Mouse (Mus musculus) heart, postnatal 0 days (tissue): Measurements from ENCODE around the gene Pabpc4.

Source experiments
- CTCF ChIP-seq: IDR thresholded peaks from 2 replicates; pipeline ENCODE4 v1.5.1; 2016; ENCODE audit warnings: antibody characterized with exemption, control low read depth, low read depth
- EP300 ChIP-seq: IDR thresholded peaks from 2 replicates; pipeline ENCODE4 v1.6.1; 2016; ENCODE audit warnings: antibody characterized with exemption, low read depth

DNA sequence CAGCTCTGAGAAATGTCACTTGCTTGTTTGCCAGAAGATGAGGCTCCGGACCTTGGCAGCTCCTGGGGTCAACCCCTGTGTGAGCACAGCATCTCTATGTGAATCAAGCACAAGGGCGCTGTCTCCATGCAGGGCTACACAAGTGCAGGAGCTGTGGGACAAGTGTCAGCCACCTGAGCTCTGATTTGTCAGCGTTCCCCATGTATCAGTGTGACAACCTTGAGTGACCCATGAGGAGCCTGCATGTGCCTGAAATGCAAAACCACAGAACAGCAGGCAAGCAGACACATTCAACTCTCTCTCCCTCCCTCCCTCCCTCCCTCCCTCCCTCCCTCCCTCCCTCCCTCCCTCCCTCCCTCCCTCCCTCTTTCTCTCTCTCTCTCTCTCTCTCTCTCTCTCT lies 65.5 kb downstream of the Pabpc4 start:
- TF ChIP-seq CTCF (no peak), EP300 (no peak)
